Mouse (Mus musculus): ENCODE measurements at regions not wholly inside any gene's neighbourhood (a gene's known extent, or its start where the extent isn't known, plus 50 kb on each side); places are given as distances from the start of the nearest gene placed in this dataset.

GRCm38 (mm10) chr12:28186695-28187094 lies 365.5 kb downstream of the Dcdc2c start:
- TF ChIP-seq POLR2A (IDR thresholded peaks at IDR 0.05; ENCODE audit: low read depth, low read length) (no peak), CTCF (IDR thresholded peaks at IDR 0.05; ENCODE audit: extremely low read depth, insufficient read length, insufficient replicate concordance, low read depth, low read length) (no peak)

All from small intestine, adult 2 months (tissue).